Mouse (Mus musculus): ENCODE data around the gene Grm4.

GRCm38 (mm10) chr17:27528767-27529166 is 7.6 kb upstream of the Grm4 start:
- TF ChIP-seq POLR2A (IDR thresholded peaks at IDR 0.05; ENCODE audit: control insufficient read depth, low read depth, low read length) (no peak), CTCF (IDR thresholded peaks at IDR 0.05; ENCODE audit: control insufficient read depth, insufficient read depth, insufficient replicate concordance, low read depth, low read length) (no peak)
